In the genomic region with DNA sequence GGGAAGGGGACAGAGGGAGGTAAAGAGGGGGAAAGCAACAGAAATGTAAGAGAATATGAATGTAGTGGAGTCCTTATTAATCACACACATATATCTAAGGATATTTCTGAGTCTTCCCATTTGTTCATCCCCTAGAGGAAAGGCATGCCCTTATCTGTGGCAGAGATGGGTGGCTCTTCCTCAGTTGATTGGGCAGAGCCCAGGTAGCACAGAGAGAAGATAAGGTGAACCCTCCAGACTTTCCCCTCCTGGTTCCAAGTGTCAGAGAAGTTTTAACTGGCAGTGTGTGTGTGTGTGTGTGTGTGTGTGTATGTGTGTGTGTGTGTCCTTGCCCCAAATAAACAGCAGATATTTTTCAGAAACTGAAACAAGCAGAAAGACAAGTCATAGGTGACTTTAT, we compare ENCODE assay signal across 28 mouse cellular contexts.
"Had no signal": no experiment of that assay in that cellular context is flagged by ENCODE, and none has a peak within 500 bp of the region (broad histone marks: within the 10 kb centered on the region; RNA-seq: fewer than 3 reads in every experiment).

No protein-coding gene starts in this region.

- ATAC-seq: forebrain, embryonic 13.5 days; forebrain, embryonic 14.5 days; forebrain, embryonic 15.5 days; forebrain, embryonic 16.5 days; forebrain, postnatal 0 days had no signal

- H3K27ac ChIP-seq: embryonic facial prominence, embryonic 10.5 days; embryonic facial prominence, embryonic 12.5 days; embryonic facial prominence, embryonic 13.5 days; embryonic facial prominence, embryonic 15.5 days; forebrain, embryonic 10.5 days; forebrain, embryonic 12.5 days; forebrain, embryonic 13.5 days; forebrain, embryonic 15.5 days; gastrocnemius, adult 2 months; heart, adult 2 months had no signal

- H3K27me3 ChIP-seq: embryonic facial prominence, embryonic 12.5 days; embryonic facial prominence, embryonic 13.5 days; embryonic facial prominence, embryonic 15.5 days; forebrain, embryonic 12.5 days; forebrain, embryonic 13.5 days; forebrain, embryonic 15.5 days had no signal

- H3K4me3 ChIP-seq: embryonic facial prominence, embryonic 10.5 days; embryonic facial prominence, embryonic 12.5 days; embryonic facial prominence, embryonic 13.5 days; embryonic facial prominence, embryonic 15.5 days; erythroblast, embryonic 14.5 days; forebrain, embryonic 10.5 days; forebrain, embryonic 12.5 days; forebrain, embryonic 13.5 days; forebrain, embryonic 15.5 days; gastrocnemius, adult 2 months; heart, adult 2 months had no signal

- H3K4me1 ChIP-seq: embryonic facial prominence, embryonic 10.5 days; embryonic facial prominence, embryonic 12.5 days; embryonic facial prominence, embryonic 13.5 days; embryonic facial prominence, embryonic 15.5 days; forebrain, embryonic 10.5 days; forebrain, embryonic 12.5 days; forebrain, embryonic 13.5 days; forebrain, embryonic 15.5 days had no signal

- DNase-seq: cerebellum, adult 2 months; cerebellum, adult 8-10 months; cerebellum, adult 9-10 months; cerebellum, adult 9-11 months; cerebellum, postnatal 10 days; cerebellum, postnatal 14 days; cerebellum, postnatal 25 days; cerebellum, postnatal 36 days; embryo, embryonic 11 days; forebrain, postnatal 0 days; gastrocnemius, adult 2 months; gastrocnemius, postnatal 10 days; gastrocnemius, postnatal 14 days; gastrocnemius, postnatal 25 days; gastrocnemius, postnatal 36 days; heart, adult 18-20 months; heart, adult 2 months had no signal

- H3K9me3 ChIP-seq: embryonic facial prominence, embryonic 10.5 days; embryonic facial prominence, embryonic 12.5 days; embryonic facial prominence, embryonic 13.5 days; embryonic facial prominence, embryonic 15.5 days; forebrain, embryonic 10.5 days; forebrain, embryonic 12.5 days; forebrain, embryonic 13.5 days; forebrain, embryonic 15.5 days had no signal

- H3K9ac ChIP-seq: embryonic facial prominence, embryonic 12.5 days; embryonic facial prominence, embryonic 13.5 days; embryonic facial prominence, embryonic 15.5 days; forebrain, embryonic 12.5 days; forebrain, embryonic 13.5 days; forebrain, embryonic 15.5 days; forebrain, postnatal 0 days had no signal

- H3K36me3 ChIP-seq: embryonic facial prominence, embryonic 10.5 days; embryonic facial prominence, embryonic 12.5 days; embryonic facial prominence, embryonic 13.5 days; embryonic facial prominence, embryonic 15.5 days; forebrain, embryonic 10.5 days; forebrain, embryonic 12.5 days; forebrain, embryonic 15.5 days had no signal

- H3K4me2 ChIP-seq: embryonic facial prominence, embryonic 12.5 days; embryonic facial prominence, embryonic 13.5 days; embryonic facial prominence, embryonic 15.5 days; forebrain, embryonic 12.5 days; forebrain, embryonic 13.5 days; forebrain, embryonic 15.5 days had no signal
